8 mouse cellular contexts compared by ENCODE assay signal in the genomic region with DNA sequence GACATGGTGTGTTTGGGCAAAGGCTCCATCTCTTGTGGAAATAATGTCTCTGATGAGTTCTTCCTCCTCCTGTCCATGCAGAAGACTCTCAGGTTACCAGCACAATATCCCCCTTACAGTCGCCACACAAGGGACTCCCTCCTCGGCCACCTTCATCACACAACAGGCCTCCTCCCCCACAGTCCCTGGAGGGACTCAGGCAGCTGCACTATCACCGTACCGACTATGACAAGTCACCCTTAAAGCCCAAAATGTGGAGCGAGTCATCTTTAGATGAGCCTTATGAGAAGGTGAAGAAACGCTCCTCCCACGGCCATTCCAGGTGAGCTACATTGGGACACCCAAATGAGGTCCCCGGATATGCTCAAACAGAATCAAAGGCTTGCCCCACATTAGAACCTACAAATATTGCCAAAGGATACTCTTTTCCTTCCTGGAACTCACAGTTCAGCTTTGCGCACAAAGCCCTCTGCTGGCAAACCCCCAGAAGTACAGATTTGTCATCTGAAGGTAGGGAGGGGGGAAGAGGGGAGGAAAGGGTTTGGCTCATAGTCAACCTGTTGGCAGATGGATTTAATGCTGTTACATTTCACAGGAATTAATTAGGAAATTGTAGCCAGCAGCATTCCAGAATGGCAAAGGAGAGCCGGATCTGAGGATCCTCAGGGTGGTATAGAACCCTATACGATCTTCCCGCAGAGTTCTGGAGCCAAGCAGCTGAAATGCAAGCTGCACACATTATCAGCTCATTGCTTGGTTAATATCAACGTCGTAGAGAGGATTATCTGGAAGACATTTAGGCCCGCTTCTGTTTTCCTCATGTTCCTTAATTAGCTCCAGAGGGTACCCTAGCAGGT. TPM values are rescaled to one million over a fixed set of nuclear protein-coding genes. Genes with fewer than 3 reads are reported as not detected.
DNase-seq lines count a peak whose midpoint lies in the region; ATAC-seq and TF ChIP-seq lines count a peak whose summit lies in the region.

No protein-coding gene starts in this region.

- no peak overlapping the region for H3K9ac ChIP-seq in CH12.LX (ENCODE audit: insufficient read depth, low read depth)
- no peak overlapping the region for H3K9ac ChIP-seq in liver, embryonic 11.5 days (ENCODE audit: low read depth, low read length)
- no peak overlapping the region for H3K9ac ChIP-seq in neural tube, embryonic 14.5 days (replicated peaks; ENCODE audit: low read depth, low read length)

- 55% methylated on average over 15 of the region's 15 CpGs for WGBS in liver, embryonic 11.5 days
- 56% methylated on average over 15 of the region's 15 CpGs for WGBS in neural tube, embryonic 14.5 days

- dilution Hi-C loops in CH12.LX (cut with MboI; ENCODE audit: extremely low pct_ligation_motif_present, extremely low pct_unique_long_range_greater_than_20kb, low sequenced_read_pairs) = no loop called here

- in situ Hi-C loops in CH12.LX (cut with MboI; ENCODE audit: low pct_ligation_motif_present, low pct_unique_long_range_greater_than_20kb, low sequenced_read_pairs) = loop anchor here (10.0 kb wide), 1 partner anchor 96 kb away; no protein-coding TSS in a partner anchor

- H3K9me3 ChIP-seq in CH12.LX (replicated peaks; ENCODE audit: low read length) = no peaks in the 10 kb centered on the region
- no peaks in the 10 kb centered on the region for H3K9me3 ChIP-seq in liver, embryonic 11.5 days (ENCODE audit: control insufficient read depth, low read length)
- no peaks in the 10 kb centered on the region for H3K9me3 ChIP-seq in neural tube, embryonic 14.5 days (ENCODE audit: control insufficient read depth, low read length)

- no peaks in the 10 kb centered on the region for H3K79me2 ChIP-seq in CH12.LX (replicated peaks; ENCODE audit: control insufficient read depth, extremely low read depth, insufficient read depth, poor library complexity, severe bottlenecking)

- peaks cover 5 to 12% of the 10 kb centered on the region in 2 experiments; a peak in 3 of 4 replicates for H3K4me1 ChIP-seq in CH12.LX (ENCODE audit: control insufficient read depth in 1 of 2, insufficient read depth in 2 of 2)
- no peaks in the 10 kb centered on the region; the same call in 1 of the 2 replicates for H3K4me1 ChIP-seq in liver, embryonic 11.5 days (replicated peaks; ENCODE audit: control insufficient read depth, insufficient read depth, low read length)
- H3K4me1 ChIP-seq in neural tube, embryonic 14.5 days (ENCODE audit: control insufficient read depth, insufficient read depth, low read length) = peaks cover 1% of the 10 kb centered on the region; the same call in 1 of the 2 replicates

- TF ChIP-seq CTCF in CH12.LX (conservative IDR thresholded peaks at IDR 0.05 in 1 of 2, IDR thresholded peaks at IDR 0.05 in 1 of 2; ENCODE audit: low read depth in 2 of 2, low read length in 2 of 2) = peak; percentile 39 to 84; a peak in 3 of 4 replicates

- H3K4me2 ChIP-seq in CH12.LX (ENCODE audit: insufficient read depth, low read depth, poor library complexity, severe bottlenecking) = peak overlapping the region; percentile 71
- H3K4me2 ChIP-seq in liver, embryonic 11.5 days = no peak overlapping the region
- no peak overlapping the region for H3K4me2 ChIP-seq in neural tube, embryonic 14.5 days (ENCODE audit: low read depth, low read length)

- peak; percentile 66 for TF ChIP-seq RAD21 in CH12.LX (IDR thresholded peaks at IDR 0.05; ENCODE audit: low read depth, low read length)

- TF ChIP-seq POLR2A in CH12.LX (IDR thresholded peaks at IDR 0.05; ENCODE audit: low read depth, low read length) = no peak

- no peak overlapping the region for H3K4me3 ChIP-seq in CH12.LX (replicated peaks in 1 of 3; ENCODE audit: low read depth in 2 of 3, low read length in 2 of 3, poor library complexity in 1 of 3)
- no peak overlapping the region for H3K4me3 ChIP-seq in liver, embryonic 11.5 days (ENCODE audit: low read depth, low read length)
- no peak overlapping the region for H3K4me3 ChIP-seq in neural tube, embryonic 14.5 days (ENCODE audit: low read depth, low read length)

- DNase-seq in CH12.LX (ENCODE audit: extremely low read depth) = peak; percentile 56
- DNase-seq in cerebellum, postnatal 4 days (ENCODE audit: low spot score in 2 of 2) = peak; percentile 43 to 76
- peak; percentile 84 for DNase-seq in kidney, postnatal 10 days
- no peak for DNase-seq in liver, embryonic 11.5 days (ENCODE audit: low spot score)
- peak; percentile 47 to 71 for DNase-seq in urinary bladder, postnatal 4 days (ENCODE audit: low spot score in 2 of 2)

- peak; percentile 54 for ATAC-seq in activated CD4-positive, CD25-positive, alpha-beta regulatory T cell, adult 4 months
- peak; percentile 65 for ATAC-seq in granulocyte monocyte progenitor cell, adult 5-6 weeks (replicated peaks; ENCODE audit: poor library complexity, severe bottlenecking)
- ATAC-seq in liver, embryonic 11.5 days (replicated peaks; ENCODE audit: low FRiP score) = 0 out of 2 replicates have a peak, but pooled peaks have one; percentile 29
- ATAC-seq in neural tube, embryonic 14.5 days (ENCODE audit: low read depth) = peak; percentile 45; the same call in 1 of the 2 replicates

- no peak overlapping the region for H3K27ac ChIP-seq in CH12.LX (ENCODE audit: insufficient read depth, low read depth)
- H3K27ac ChIP-seq in liver, embryonic 11.5 days (ENCODE audit: low read depth, low read length) = no peak overlapping the region
- H3K27ac ChIP-seq in neural tube, embryonic 14.5 days (ENCODE audit: low read depth, low read length) = no peak overlapping the region

- no peak for TF ChIP-seq EP300 in CH12.LX (IDR thresholded peaks at IDR 0.05; ENCODE audit: low read length)

- peaks cover 0 to 12% of the 10 kb centered on the region in 2 experiments for H3K36me3 ChIP-seq in CH12.LX (replicated peaks in 1 of 2; ENCODE audit: control insufficient read depth in 1 of 2, insufficient read depth in 1 of 2, low read length in 1 of 2)
- peaks cover 36% of the 10 kb centered on the region for H3K36me3 ChIP-seq in liver, embryonic 11.5 days (ENCODE audit: control insufficient read depth, insufficient read depth, low read length)
- H3K36me3 ChIP-seq in neural tube, embryonic 14.5 days (ENCODE audit: control insufficient read depth, insufficient read depth, low read length) = peaks cover 32% of the 10 kb centered on the region

- no peaks in the 10 kb centered on the region for H3K27me3 ChIP-seq in CH12.LX (replicated peaks)
- H3K27me3 ChIP-seq in liver, embryonic 11.5 days (replicated peaks; ENCODE audit: control insufficient read depth, insufficient read depth, low read length) = no peaks in the 10 kb centered on the region
- H3K27me3 ChIP-seq in neural tube, embryonic 14.5 days (ENCODE audit: control insufficient read depth, insufficient read depth, low read length) = no peaks in the 10 kb centered on the region

TF ChIP-seq in CH12.LX, 34 proteins besides CTCF, POLR2A, EP300 and RAD21:
- TF ChIP-seq ELF1 (IDR thresholded peaks at IDR 0.05; ENCODE audit: low read depth, low read length) (peak; percentile 47; the same call in 1 of the 2 replicates), ZKSCAN1 (IDR thresholded peaks at IDR 0.05; ENCODE audit: borderline replicate concordance, low read depth, low read length) (no peak), SMC3 (IDR thresholded peaks at IDR 0.05; ENCODE audit: low read depth, low read length) (peak; percentile 78), KAT2A (IDR thresholded peaks at IDR 0.05; ENCODE audit: insufficient replicate concordance, low read length) (no peak), IRF4 (IDR thresholded peaks at IDR 0.05; ENCODE audit: low read depth, low read length) (0 out of 2 replicates have a peak, but pooled peaks have one; percentile 21), ZC3H11A (IDR thresholded peaks at IDR 0.05; ENCODE audit: low read depth, low read length) (0 out of 2 replicates have a peak, but pooled peaks have one; percentile 11), MAZ (IDR thresholded peaks at IDR 0.05; ENCODE audit: low read depth, low read length) (peak; percentile 76), NELFE (IDR thresholded peaks at IDR 0.05; ENCODE audit: low read depth, low read length) (0 out of 2 replicates have a peak, but pooled peaks have one; percentile 33)
TF ChIP-seq in CH12.LX: peak in this region for 6.

RNA-seq across cellular contexts. Expression of a gene that starts 50.7 kb away (rescaled TPM):
- 23.5 and 23.8 TPM in 2 replicates for total RNA-seq in CH12.LX (2012; rRNA removed)
- total RNA-seq in CH12.LX (2014; rRNA removed) = 35.0 and 37.1 TPM in 2 replicates
- 37.6 and 38.5 TPM in 2 replicates for polyA plus RNA-seq in CH12.LX (2012; ENCODE audit: insufficient read length, low read depth)
- 10 to 100 TPM; 46.3 to 48.1 TPM for polyA plus RNA-seq in activated CD4-positive, CD25-positive, alpha-beta regulatory T cell, adult 4 months (2017; shearing (Covaris generic))
- total RNA-seq in granulocyte monocyte progenitor cell, adult 5-6 weeks (2014; fragmentation: Nextera tagmentation) = 36.8 and 38.4 TPM in 2 replicates
- 42.6 and 66.3 TPM in 2 replicates for total RNA-seq in granulocyte monocyte progenitor cell, adult 5-6 weeks (2017)
- 37.1 and 39.9 TPM in 2 replicates for polyA plus RNA-seq in liver, embryonic 11.5 days (2014; fragmentation: Nextera tagmentation; extraction: Ambion mirVana)
- 46.3 and 49.9 TPM in 2 replicates for polyA plus RNA-seq in neural tube, embryonic 14.5 days (2014; fragmentation: Nextera tagmentation; extraction: Ambion mirVana)
